Mouse (Mus musculus) ES-Bruce4 (cell line): ENCODE measurements at regions not wholly inside any gene's neighbourhood (a gene's known extent, or its start where the extent isn't known, plus 50 kb on each side); places are given as distances from the start of the nearest gene placed in this dataset.

Experiments
- H3K27ac ChIP-seq: 2 replicates; pipeline ENCODE4 v1.5.1; 2012; ENCODE audit warnings: low read length, inconsistent platforms; ENCODE audit not compliant: insufficient read depth
- H3K27me3 ChIP-seq: 2 replicates; pipeline ENCODE4 v1.6.1; 2012; ENCODE audit warnings: mild to moderate bottlenecking, low read length, inconsistent platforms; ENCODE audit not compliant: control insufficient read depth, poor library complexity, insufficient read depth, severe bottlenecking
- H3K36me3 ChIP-seq: 2 replicates; pipeline ENCODE4 v1.6.1; 2012; ENCODE audit warnings: inconsistent platforms, mild to moderate bottlenecking, low read length, moderate library complexity; ENCODE audit not compliant: control insufficient read depth, poor library complexity, insufficient read depth, severe bottlenecking
- H3K4me1 ChIP-seq: one replicate; pipeline ENCODE4 v1.8.1; 2011; ENCODE audit warnings: low read length; ENCODE audit not compliant: control insufficient read depth, insufficient read depth
- H3K4me3 ChIP-seq: 2 replicates; pipeline ENCODE4 v1.5.1; 2011; ENCODE audit warnings: low read depth, mild to moderate bottlenecking, low read length
- H3K9ac ChIP-seq: 2 replicates; pipeline ENCODE4 v1.6.1; 2012; ENCODE audit warnings: low read depth, mild to moderate bottlenecking, inconsistent platforms; ENCODE audit not compliant: poor library complexity, severe bottlenecking
- H3K9me3 ChIP-seq: replicated peaks from 2 replicates; pipeline ENCODE4 v1.6.1; 2012; ENCODE audit warnings: mild to moderate bottlenecking, low read length, inconsistent platforms; ENCODE audit not compliant: control insufficient read depth, poor library complexity, insufficient read depth, severe bottlenecking
- CTCF ChIP-seq: IDR thresholded peaks from one replicate; pipeline ENCODE4 v1.8.1; 2011; ENCODE audit warnings: low read depth, low read length
- EP300 ChIP-seq: IDR thresholded peaks from 2 replicates; pipeline ENCODE4 v1.6.1; 2011; ENCODE audit warnings: low read depth, low read length; ENCODE audit not compliant: insufficient read depth
- POLR2A ChIP-seq: IDR thresholded peaks from one replicate; pipeline ENCODE4 v1.8.1; 2011; ENCODE audit warnings: low read length; ENCODE audit not compliant: insufficient read depth

DNA sequence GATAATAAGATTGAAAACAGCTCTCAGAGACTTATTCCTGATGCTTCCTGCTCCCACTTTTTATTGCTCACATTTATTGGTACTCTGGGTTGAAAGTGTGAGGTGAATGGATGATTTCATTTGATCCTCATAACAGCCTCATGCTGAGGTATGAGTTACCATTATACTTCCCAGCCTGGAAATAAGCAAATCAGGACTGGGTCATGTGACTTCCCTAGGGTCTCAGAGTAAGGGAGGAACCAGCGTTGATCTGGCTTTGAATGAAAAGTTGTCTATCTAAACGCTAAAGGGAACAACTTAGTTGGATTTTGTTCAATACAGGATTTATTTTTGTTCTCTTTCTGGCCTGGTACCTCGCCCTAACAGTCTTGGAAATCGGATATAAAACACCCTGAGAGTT lies 85.3 kb downstream of the Nfkbiz start:
- H3K36me3 ChIP-seq = no peaks in the 10 kb centered on the region
- H3K27me3 ChIP-seq = no peaks in the 10 kb centered on the region
- H3K4me3 ChIP-seq = no peak overlapping the region
- no peaks in the 10 kb centered on the region for H3K4me1 ChIP-seq
- H3K27ac ChIP-seq = no peak overlapping the region
- no peaks in the 10 kb centered on the region for H3K9me3 ChIP-seq
- H3K9ac ChIP-seq = no peak overlapping the region
- TF ChIP-seq CTCF (no peak), EP300 (no peak), POLR2A (no peak)

DNA sequence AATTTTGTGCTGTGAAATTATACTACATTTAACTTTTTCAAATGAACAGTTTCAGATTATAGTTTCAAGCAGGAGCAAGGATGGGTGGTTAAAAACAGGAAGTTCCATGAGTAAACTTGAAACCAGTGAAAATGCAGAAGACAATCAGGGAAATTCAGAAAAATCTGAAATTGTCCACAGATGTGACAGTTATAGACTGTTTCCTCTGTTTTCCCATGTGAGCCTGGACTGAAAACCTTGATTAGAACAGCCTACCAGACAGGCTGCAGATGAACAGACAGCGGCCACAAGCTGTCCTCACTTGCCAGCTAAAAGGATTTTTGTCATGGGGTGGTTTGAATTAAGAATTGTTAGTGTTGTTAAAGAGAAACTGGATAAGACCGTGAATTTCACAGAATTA lies 91.4 kb downstream of the Nfkbiz start:
- no peak overlapping the region for H3K9ac ChIP-seq
- no peaks in the 10 kb centered on the region for H3K9me3 ChIP-seq
- H3K27ac ChIP-seq = no peak overlapping the region
- no peaks in the 10 kb centered on the region for H3K36me3 ChIP-seq
- TF ChIP-seq POLR2A = no peak
- no peak for TF ChIP-seq CTCF
- no peak overlapping the region for H3K4me3 ChIP-seq
- no peaks in the 10 kb centered on the region for H3K27me3 ChIP-seq
- H3K4me1 ChIP-seq = no peaks in the 10 kb centered on the region

GRCm38 (mm10) chr16:55746159-55746558 lies 92.5 kb downstream of the Nfkbiz start:
- Histone ChIP-seq H3K4me1 (no peaks in the 10 kb centered on the region), H3K36me3 (no peaks in the 10 kb centered on the region), H3K27me3 (no peaks in the 10 kb centered on the region), H3K9me3 (no peaks in the 10 kb centered on the region), H3K27ac (no peak overlapping the region), H3K4me3 (no peak overlapping the region), H3K9ac (no peak overlapping the region)
- TF ChIP-seq POLR2A (no peak), CTCF (no peak), EP300 (no peak)

- Histone ChIP-seq H3K36me3 (no peaks in the 10 kb centered on the region), H3K9ac (no peak overlapping the region), H3K4me1 (no peaks in the 10 kb centered on the region)
Measured at GRCm38 (mm10) chr16:55745094-55745493, 93.6 kb downstream of the Nfkbiz start.

DNA sequence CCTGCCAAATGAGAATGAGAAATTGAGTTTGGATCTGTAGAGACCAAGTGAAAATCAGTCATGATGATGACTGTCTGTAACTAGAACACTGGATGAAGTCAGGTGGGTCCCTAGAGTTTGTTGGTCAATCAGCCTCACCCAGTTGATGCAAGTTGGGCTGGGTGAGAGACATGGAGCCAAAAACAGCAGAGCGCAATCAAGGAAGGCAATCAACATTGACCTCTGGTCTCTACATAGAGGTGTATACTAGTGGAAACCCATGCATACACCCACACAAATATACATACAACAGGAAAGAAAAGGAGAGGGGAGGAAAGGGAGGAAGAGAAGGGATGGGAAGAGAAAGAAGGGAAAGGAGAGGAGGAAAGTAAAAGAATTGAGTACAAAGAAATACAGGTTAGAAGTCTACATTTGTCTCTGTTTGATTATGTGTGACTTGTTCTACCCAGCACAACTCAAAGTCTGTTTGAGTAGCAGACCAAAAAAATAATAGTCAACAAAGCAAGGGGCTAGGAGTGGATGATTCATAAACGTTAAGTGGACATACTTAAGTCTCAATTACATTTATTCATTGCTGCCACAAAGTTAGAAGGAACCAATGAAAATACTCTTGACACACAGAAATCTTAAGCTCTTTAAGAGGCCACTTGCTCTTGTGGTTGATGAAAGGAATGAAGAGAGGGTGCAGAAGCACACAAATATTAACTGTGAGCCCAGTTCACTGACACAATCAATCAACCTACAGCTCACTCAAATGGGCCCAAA lies 97.4 kb downstream of the Nfkbiz start:
- no peaks in the 10 kb centered on the region for H3K9me3 ChIP-seq
- no peak overlapping the region for H3K27ac ChIP-seq
- H3K4me1 ChIP-seq = no peaks in the 10 kb centered on the region
- H3K9ac ChIP-seq = no peak overlapping the region
- TF ChIP-seq POLR2A (no peak), EP300 (no peak), CTCF (no peak)
- no peak overlapping the region for H3K4me3 ChIP-seq
- H3K27me3 ChIP-seq = no peaks in the 10 kb centered on the region
- no peaks in the 10 kb centered on the region for H3K36me3 ChIP-seq

More at GRCm38 (mm10) chr16:55745094-55745493, 93.6 kb downstream of the Nfkbiz start:
- Histone ChIP-seq H3K4me3 (no peak overlapping the region), H3K27ac (no peak overlapping the region), H3K9me3 (no peaks in the 10 kb centered on the region), H3K27me3 (no peaks in the 10 kb centered on the region)
- TF ChIP-seq POLR2A (no peak), EP300 (no peak), CTCF (no peak)

DNA sequence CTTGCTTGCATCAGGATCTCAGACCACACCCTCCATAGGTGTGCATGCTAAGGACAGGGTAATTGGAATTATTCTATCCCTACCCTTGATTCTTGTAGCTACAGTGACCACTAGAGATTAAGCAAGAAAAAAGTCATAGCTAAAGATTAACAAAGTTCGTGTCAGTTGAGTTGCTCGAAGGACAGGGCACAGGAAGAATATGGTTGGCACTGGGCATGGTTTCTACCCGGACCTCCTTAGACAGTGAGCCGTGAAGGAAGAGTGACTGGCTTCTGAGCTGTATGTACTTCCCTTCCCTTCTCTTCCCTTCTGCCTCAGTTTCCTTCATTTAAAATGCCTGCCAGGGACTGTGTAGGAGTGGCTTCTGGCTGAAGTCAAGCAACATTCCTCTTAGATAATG lies 100.0 kb downstream of the Nfkbiz start:
- no peak overlapping the region for H3K27ac ChIP-seq
- TF ChIP-seq EP300 = no peak
- no peak for TF ChIP-seq CTCF
- TF ChIP-seq POLR2A = no peak

More for the DNA sequence above, 100.0 kb downstream of the Nfkbiz start:
- Histone ChIP-seq H3K36me3 (no peaks in the 10 kb centered on the region), H3K4me3 (no peak overlapping the region), H3K4me1 (no peaks in the 10 kb centered on the region), H3K9me3 (no peaks in the 10 kb centered on the region), H3K9ac (no peak overlapping the region), H3K27me3 (no peaks in the 10 kb centered on the region)
